Mouse (Mus musculus) cerebellum, postnatal 4 days (tissue): ENCODE data around the gene Nhsl1.
"Not testable (repeated sequence)": the region's sequence is repeated elsewhere in the genome, so short reads cannot be mapped to it uniquely, and the experiment has no call there.

Experiments used
- DNase-seq, 2 experiments: peaks; one replicate each; pipeline ENCODE4 v3.0.0; 2022; ENCODE audit warnings: low spot score in 2 of 2, mixed read lengths in 1 of 2

Nhsl1 gene

DNA sequence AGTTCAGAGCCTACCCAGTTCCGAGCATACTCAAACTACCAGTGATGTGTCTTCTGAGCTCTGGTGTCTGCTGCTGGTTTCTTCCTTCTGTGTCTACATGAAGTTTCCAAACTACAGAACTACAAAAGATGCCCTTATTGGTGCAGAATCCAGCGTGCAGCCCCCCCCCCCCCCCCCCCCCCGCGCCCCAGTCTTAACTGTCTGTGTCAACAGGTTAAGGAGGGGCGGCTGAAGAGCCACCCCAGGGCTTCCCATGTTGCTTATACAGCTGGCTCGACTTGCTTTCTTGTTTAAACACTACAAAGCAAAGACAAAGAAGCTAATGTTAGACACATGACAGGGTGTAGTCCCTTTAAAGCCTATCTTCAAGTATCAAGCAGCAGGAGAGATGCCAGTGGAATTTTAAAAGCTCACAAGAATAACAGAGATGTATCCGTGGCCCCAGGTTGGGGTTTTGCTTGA, 127.6 kb downstream of the Nhsl1 start:
- DNase-seq, result no peak

DNA sequence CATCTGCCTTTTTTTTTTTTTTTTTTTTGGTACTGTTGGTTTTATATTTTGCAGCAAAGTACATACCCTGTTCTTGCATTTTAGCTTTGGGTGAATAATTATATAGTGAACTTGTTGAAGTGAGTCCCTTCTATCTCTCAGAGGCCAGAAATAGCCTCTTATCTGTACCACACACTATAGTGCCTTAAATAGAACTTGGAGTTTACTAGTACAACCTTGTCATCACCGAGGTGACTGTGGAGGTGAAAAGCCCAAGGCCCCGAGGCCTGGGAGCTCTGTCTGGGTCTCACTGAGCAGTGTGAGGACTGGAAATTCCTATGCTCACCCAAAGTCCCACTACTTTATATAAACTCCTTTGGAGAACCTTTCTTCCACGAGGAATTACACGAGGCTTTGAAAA, 128.5 kb downstream of the Nhsl1 start:
- no peak for DNase-seq

DNA sequence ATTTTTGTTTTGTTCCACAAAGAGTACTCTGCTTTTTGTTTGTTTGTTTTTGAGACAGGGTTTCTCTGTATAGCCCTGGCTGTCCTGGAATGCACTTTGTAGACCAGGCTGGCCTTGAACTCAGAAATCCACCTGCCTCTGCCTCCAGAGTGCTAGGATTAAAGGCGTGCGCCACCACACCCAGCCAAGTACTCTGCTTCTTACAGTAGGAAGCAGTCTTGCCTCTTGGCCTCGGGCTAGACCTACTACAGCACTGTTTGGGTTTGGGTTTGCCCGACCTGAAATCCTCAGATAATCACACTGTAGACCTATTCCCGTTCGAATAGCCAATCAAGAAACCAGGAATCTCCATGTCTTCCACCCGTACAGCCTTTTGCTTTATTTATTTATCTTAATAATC, 130.1 kb downstream of the Nhsl1 start:
- not testable (repeated sequence) for DNase-seq

DNA sequence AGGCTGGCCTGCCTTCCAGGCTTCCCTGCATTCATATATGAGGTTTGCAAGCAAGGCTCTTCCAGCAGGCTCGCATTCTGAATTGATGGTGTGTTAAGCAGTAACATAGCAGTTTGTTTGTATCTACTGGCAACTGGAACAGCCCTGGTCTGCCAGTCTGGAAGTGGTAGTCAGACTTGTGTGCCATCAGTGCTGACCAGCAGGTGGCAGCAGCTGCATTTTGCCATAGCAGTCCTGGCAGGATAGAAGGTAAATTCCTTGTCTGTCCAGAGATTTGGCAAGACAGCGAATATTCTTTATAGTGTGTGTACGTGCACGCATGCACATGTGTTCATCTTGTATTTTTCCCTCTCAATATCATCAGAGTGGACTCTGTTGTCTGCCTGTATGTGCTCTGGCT, 134.6 kb downstream of the Nhsl1 start:
- DNase-seq, result peak; percentile 63 to 81

- no peak for DNase-seq
Observed at GRCm38 (mm10) chr10:18454161-18454560, 135.4 kb downstream of the Nhsl1 start.

DNA sequence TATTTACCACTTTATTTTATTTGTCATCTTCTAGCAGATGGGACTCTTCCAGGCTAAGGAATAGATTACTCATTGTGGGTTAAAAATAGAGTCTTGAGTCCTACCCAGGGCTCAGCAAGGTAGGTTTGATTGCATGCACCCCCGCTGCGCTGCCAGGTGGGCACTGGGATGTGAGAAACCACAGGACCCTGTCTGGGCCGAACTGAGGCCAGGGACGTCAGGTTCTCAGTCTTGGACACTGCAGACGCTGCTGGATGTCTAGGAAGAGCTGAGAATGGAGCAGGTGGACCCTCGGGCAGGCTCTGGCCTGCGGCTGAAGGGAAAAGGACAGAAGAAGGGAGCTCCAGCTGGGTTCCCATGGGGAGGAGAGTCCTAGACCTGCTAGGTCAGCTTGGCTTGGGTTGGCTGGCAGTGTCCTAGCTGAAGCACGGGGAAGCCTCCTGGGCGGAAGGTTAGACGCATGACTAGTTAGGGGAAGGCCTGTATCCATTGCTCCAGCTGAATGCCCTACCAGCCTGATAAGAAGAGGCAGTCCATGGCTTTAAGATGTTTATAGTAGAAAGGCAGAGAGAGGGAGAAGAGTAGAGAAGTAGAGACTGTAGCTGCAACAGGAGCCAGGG, 136.6 kb downstream of the Nhsl1 start:
- DNase-seq, result no peak

DNA sequence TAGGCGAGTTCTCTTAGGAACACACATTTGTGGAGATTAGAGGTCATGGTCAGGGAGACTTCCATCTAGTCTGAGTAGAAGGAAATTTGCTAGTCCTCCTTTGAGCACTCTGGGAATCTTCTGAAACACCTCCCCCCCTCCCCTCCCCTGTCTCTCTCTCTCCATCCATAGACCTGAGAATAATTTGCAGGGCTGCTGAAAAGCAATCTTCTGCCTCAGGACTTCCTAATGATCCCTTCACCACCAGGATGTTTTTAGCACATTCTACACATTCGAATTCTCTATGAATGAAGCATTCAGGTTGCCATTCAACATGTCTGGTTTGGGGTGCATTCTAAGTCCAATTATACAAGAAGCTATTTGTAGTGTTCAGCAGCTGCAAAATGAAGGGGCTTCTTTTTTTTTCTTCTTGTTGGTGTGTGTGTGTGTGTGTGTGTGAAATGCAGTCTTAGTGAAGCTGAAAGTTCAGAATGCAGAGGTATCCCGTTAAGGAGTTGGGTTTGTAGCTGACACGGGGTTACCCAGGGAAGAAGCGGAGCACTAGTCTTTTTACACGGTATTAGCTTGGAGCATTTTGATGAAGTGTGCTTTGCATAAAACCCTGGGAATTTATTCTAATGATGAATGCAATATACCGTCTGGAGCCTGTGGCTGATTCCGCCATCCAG, 139.2 kb downstream of the Nhsl1 start:
- no peak for DNase-seq

GRCm38 (mm10) chr10:18461336-18461735, 142.6 kb downstream of the Nhsl1 start:
- DNase-seq, result no peak

DNA sequence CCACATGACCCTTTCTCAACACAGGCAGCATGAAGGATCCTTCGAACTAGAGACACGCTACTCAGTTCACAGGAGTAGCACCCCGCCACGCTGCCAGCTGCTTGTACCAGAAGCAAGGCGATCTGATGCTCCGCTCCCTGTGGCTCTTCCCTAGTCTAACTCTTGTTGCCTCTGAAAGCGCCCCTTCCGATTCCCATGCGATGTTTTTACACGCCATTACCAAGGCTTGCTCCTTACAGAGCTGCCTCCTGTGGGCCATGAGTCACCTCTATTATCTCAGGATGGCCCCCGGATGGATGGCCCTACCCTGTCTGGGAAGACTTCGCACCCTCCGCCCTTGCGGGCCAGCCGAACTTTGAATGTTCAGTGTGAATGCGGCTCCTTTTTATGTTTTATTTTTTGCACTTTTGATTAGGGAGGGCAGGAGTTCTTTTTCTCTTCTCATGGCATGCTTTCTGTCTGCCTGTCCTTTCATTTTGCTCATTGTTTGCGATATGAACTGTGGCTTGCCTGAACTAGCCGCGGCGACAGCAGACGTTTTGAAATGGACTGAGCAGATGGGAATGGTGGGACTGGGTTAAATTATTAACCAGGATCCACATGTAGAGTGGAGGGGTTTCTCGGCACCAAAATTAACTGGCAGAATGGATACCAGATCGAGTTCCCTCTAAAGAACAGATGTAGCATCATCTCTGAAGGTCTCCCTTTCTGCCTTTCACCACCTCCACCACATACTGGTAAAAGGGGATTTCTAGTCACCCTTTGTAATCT, 144.5 kb downstream of the Nhsl1 start:
- DNase-seq, result no peak

DNA sequence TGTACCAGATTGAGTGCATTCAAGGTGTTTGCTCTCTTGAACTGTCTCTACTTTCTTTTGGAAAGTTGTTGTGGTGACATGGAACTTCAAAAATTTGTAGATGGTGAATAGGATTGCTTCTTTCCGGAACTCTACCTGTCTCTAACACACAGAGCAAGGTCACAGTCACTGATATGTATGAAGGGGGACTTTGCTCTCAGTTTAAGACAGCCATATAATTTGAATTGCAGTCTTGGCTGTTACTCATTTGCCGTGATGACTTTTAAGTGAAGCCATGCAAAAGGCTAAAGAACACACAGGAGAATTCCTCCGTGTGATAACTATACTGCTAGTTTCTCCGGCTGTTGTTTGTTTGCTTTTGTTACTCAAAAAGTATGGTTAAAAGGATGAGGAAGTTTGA, 149.6 kb downstream of the Nhsl1 start:
- no peak for DNase-seq

DNA sequence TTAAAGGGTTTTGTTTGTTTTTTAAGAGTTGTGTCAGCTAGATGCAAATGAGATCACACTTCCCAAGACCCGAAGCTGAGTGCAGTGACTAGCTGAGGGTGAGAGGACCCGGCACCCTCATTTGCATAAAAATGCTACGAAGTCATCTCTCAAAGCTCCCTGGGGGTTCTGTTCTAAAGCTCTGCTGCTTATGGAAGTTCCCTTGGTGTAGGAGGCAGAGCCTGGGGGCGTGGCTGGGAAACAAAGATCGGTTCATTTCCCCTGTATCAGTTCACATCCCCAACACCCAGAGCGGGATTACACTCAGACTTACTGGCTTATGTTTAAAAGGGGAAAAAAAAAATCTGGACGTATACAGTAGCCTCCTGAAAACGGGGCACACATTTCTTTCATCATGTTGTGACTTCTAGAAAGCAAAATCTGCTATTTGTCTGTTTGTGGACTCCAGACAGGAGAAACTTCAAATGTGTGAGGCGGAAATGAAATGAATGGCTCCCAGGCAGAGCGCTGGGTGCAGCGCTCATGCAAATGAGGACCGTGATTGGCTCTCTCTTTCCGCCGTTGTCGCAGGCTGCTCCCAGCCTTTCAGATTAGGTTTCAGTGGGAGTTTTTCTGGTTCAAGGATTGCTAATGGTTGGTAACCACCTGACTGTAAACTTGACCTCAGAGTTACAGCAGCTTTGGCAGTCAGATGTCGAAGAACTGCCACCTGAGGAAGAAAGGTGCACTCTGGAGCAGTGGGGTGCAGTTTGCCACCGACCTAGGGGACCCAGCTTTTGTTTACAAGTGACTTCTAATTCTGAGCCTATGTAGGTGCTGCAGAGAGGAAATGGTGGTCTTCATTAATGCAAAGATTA, 150.7 kb downstream of the Nhsl1 start:
- DNase-seq, result peak in 1 of 2 experiments; percentile 16

- no peak for DNase-seq
Observed at GRCm38 (mm10) chr10:18470351-18471060, 151.7 kb downstream of the Nhsl1 start.

GRCm38 (mm10) chr10:18471648-18472047, 152.9 kb downstream of the Nhsl1 start:
- DNase-seq, result no peak

- DNase-seq, result no peak
Observed at GRCm38 (mm10) chr10:18475126-18475525, 156.3 kb downstream of the Nhsl1 start.

GRCm38 (mm10) chr10:18478294-18478693, 159.5 kb downstream of the Nhsl1 start:
- no peak for DNase-seq

DNA sequence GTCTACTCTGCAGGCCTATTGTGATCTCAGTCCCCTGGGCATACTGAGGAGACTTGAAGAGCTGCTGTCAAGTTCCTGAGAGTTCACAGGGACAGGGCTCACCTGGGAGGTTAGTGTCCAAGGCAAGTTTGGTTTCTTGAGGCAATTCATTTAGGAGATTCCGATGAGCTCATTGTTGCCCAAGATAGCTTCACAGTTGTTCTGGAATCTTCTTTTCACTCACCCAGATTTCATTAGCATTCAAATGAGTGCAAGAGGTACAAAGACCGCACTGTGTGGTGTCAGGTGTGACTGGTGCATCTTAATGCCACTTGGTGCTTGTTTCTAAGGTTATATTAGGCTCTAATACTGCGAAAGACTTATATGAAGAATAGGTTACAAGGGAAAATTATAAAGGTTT, 160.5 kb downstream of the Nhsl1 start:
- no peak for DNase-seq

- DNase-seq, result no peak
Observed at GRCm38 (mm10) chr10:18480836-18481235, 162.1 kb downstream of the Nhsl1 start.

DNA sequence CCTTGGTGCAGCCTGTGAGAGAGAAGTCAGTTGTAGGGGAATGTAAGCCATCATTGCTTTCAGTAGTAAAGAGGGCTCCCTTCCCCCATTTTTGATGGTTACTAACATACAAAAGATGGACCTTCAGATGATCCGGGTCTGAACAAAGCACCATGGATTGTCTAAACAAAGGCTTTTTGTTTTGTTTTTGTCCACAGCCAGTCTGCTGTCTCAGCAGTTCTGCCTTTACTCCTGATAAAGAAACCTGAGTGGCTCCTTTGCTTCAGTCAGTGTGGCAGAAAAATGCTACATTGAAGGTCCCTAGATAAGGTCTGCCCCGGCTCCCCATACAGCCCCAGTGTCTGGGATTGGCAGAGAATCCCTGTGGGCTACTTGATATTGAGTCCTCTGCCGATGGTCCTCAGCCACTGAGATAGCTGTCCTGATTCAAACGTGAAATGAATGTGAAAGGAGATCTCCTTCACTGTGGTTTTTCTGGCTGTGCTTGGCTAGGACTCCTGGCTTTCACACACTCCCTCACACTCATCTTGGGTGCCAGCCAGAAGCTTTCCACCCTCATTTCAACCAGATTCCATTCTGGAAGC, 163.9 kb downstream of the Nhsl1 start:
- DNase-seq, result peak in 1 of 2 experiments; percentile 28

GRCm38 (mm10) chr10:18483658-18484057, 164.9 kb downstream of the Nhsl1 start:
- no peak for DNase-seq

- no peak for DNase-seq
Observed at GRCm38 (mm10) chr10:18484731-18485130, 165.9 kb downstream of the Nhsl1 start.
